Mouse (Mus musculus): ENCODE results near the gene Tle4. TPM values are rescaled to one million over a fixed set of nuclear protein-coding genes. Genes with fewer than 3 reads are reported as not detected.

Gene Tle4
- total and polyA plus RNA-seq, 2 experiments, result 5.4 to 5.5 TPM

- Histone ChIP-seq H3K36me3 (ENCODE audit: control insufficient read depth, insufficient read depth, low read length) (peaks cover 2% of the 10 kb centered on the region; the same call in 1 of the 2 replicates), H3K27me3 (ENCODE audit: control insufficient read depth, insufficient read depth, low read length) (no peaks in the 10 kb centered on the region), H3K4me1 (ENCODE audit: control insufficient read depth, insufficient read depth, low read length) (peaks cover 19% of the 10 kb centered on the region), H3K9ac (ENCODE audit: low read depth, low read length) (no peak overlapping the region), H3K4me3 (ENCODE audit: insufficient read depth, low read depth, low read length) (no peak overlapping the region), H3K79me2 (ENCODE audit: control insufficient read depth, insufficient read depth, low read length) (0 out of 2 replicates have a peak, but pooled peaks cover 4% of the 10 kb centered on the region), H3K27ac (replicated peaks; ENCODE audit: insufficient read depth, low read depth, low read length) (no peak overlapping the region)
- TF ChIP-seq CTCF (IDR thresholded peaks at IDR 0.05; ENCODE audit: low read depth, low read length) (no peak), POLR2A (IDR thresholded peaks at IDR 0.05; ENCODE audit: extremely low read depth, insufficient read depth, low read length) (no peak)
- 95% methylated on average over 2 of the region's 2 CpGs for WGBS
- DNase-seq (ENCODE audit: extremely low read depth, low read depth, low spot score), result no peak
Measured at GRCm38 (mm10) chr19:14505885-14506548, 91.8 kb downstream of the Tle4 start.

GRCm38 (mm10) chr19:14505401-14505800 lies 92.5 kb downstream of the Tle4 start:
- Histone ChIP-seq H3K9ac (ENCODE audit: low read depth, low read length) (no peak overlapping the region), H3K36me3 (ENCODE audit: control insufficient read depth, insufficient read depth, low read length) (peaks cover 2% of the 10 kb centered on the region; the same call in 1 of the 2 replicates), H3K79me2 (ENCODE audit: control insufficient read depth, insufficient read depth, low read length) (0 out of 2 replicates have a peak, but pooled peaks cover 4% of the 10 kb centered on the region), H3K4me1 (ENCODE audit: control insufficient read depth, insufficient read depth, low read length) (peaks cover 19% of the 10 kb centered on the region), H3K27me3 (ENCODE audit: control insufficient read depth, insufficient read depth, low read length) (no peaks in the 10 kb centered on the region), H3K27ac (replicated peaks; ENCODE audit: insufficient read depth, low read depth, low read length) (no peak overlapping the region), H3K4me3 (ENCODE audit: insufficient read depth, low read depth, low read length) (no peak overlapping the region)
- no peak for DNase-seq (ENCODE audit: extremely low read depth, low read depth, low spot score)
- WGBS, result 94% methylated on average over 3 of the region's 3 CpGs
- no peak for TF ChIP-seq CTCF (IDR thresholded peaks at IDR 0.05; ENCODE audit: low read depth, low read length)

- H3K27ac ChIP-seq (replicated peaks; ENCODE audit: insufficient read depth, low read depth, low read length), result no peak overlapping the region
- no peak overlapping the region for H3K9ac ChIP-seq (ENCODE audit: low read depth, low read length)
- DNase-seq (ENCODE audit: extremely low read depth, low read depth, low spot score), result no peak
- H3K4me1 ChIP-seq (ENCODE audit: control insufficient read depth, insufficient read depth, low read length), result peaks cover 19% of the 10 kb centered on the region
- no peaks in the 10 kb centered on the region for H3K27me3 ChIP-seq (ENCODE audit: control insufficient read depth, insufficient read depth, low read length)
- WGBS, result 40% methylated on average over 6 of the region's 6 CpGs
- H3K36me3 ChIP-seq (ENCODE audit: control insufficient read depth, insufficient read depth, low read length), result peaks cover 2% of the 10 kb centered on the region; the same call in 1 of the 2 replicates
- TF ChIP-seq CTCF (IDR thresholded peaks at IDR 0.05; ENCODE audit: low read depth, low read length) (no peak), POLR2A (IDR thresholded peaks at IDR 0.05; ENCODE audit: extremely low read depth, insufficient read depth, low read length) (no peak)
- H3K79me2 ChIP-seq (ENCODE audit: control insufficient read depth, insufficient read depth, low read length), result 0 out of 2 replicates have a peak, but pooled peaks cover 3% of the 10 kb centered on the region
- no peak overlapping the region for H3K4me3 ChIP-seq (ENCODE audit: insufficient read depth, low read depth, low read length)
Measured at GRCm38 (mm10) chr19:14503862-14504261, 94.0 kb downstream of the Tle4 start.

- WGBS, result 22% methylated on average over 7 of the region's 7 CpGs
Measured at GRCm38 (mm10) chr19:14502234-14502633, 95.6 kb downstream of the Tle4 start.

GRCm38 (mm10) chr19:14499835-14500425 lies 97.9 kb downstream of the Tle4 start:
- Histone ChIP-seq H3K4me1 (ENCODE audit: control insufficient read depth, insufficient read depth, low read length) (peaks cover 18% of the 10 kb centered on the region), H3K36me3 (ENCODE audit: control insufficient read depth, insufficient read depth, low read length) (no peaks in the 10 kb centered on the region; the same call in 1 of the 2 replicates), H3K79me2 (ENCODE audit: control insufficient read depth, insufficient read depth, low read length) (0 out of 2 replicates have a peak, but pooled peaks cover 3% of the 10 kb centered on the region), H3K27ac (replicated peaks; ENCODE audit: insufficient read depth, low read depth, low read length) (no peak overlapping the region), H3K27me3 (ENCODE audit: control insufficient read depth, insufficient read depth, low read length) (no peaks in the 10 kb centered on the region), H3K4me3 (ENCODE audit: insufficient read depth, low read depth, low read length) (no peak overlapping the region), H3K9ac (ENCODE audit: low read depth, low read length) (no peak overlapping the region)
- WGBS, result 64% methylated on average over 3 of the region's 3 CpGs
- TF ChIP-seq POLR2A (IDR thresholded peaks at IDR 0.05; ENCODE audit: extremely low read depth, insufficient read depth, low read length), result no peak
- TF ChIP-seq CTCF (IDR thresholded peaks at IDR 0.05; ENCODE audit: low read depth, low read length), result no peak
- DNase-seq (ENCODE audit: extremely low read depth, low read depth, low spot score), result no peak

More at GRCm38 (mm10) chr19:14502234-14502633, 95.6 kb downstream of the Tle4 start:
- H3K4me3 ChIP-seq (ENCODE audit: insufficient read depth, low read depth, low read length), result no peak overlapping the region
- TF ChIP-seq CTCF (IDR thresholded peaks at IDR 0.05; ENCODE audit: low read depth, low read length) (no peak), POLR2A (IDR thresholded peaks at IDR 0.05; ENCODE audit: extremely low read depth, insufficient read depth, low read length) (no peak)
- peak; percentile 91 for DNase-seq (ENCODE audit: extremely low read depth, low read depth, low spot score)
- H3K4me1 ChIP-seq (ENCODE audit: control insufficient read depth, insufficient read depth, low read length), result peaks cover 18% of the 10 kb centered on the region
- H3K79me2 ChIP-seq (ENCODE audit: control insufficient read depth, insufficient read depth, low read length), result 0 out of 2 replicates have a peak, but pooled peaks cover 3% of the 10 kb centered on the region
- H3K36me3 ChIP-seq (ENCODE audit: control insufficient read depth, insufficient read depth, low read length), result no peaks in the 10 kb centered on the region; the same call in 1 of the 2 replicates
- no peak overlapping the region for H3K27ac ChIP-seq (replicated peaks; ENCODE audit: insufficient read depth, low read depth, low read length)
- no peaks in the 10 kb centered on the region for H3K27me3 ChIP-seq (ENCODE audit: control insufficient read depth, insufficient read depth, low read length)
- no peak overlapping the region for H3K9ac ChIP-seq (ENCODE audit: low read depth, low read length)

- 91% methylated on average over 3 of the region's 3 CpGs for WGBS
- Histone ChIP-seq H3K27me3 (ENCODE audit: control insufficient read depth, insufficient read depth, low read length) (no peaks in the 10 kb centered on the region), H3K79me2 (ENCODE audit: control insufficient read depth, insufficient read depth, low read length) (no peaks in the 10 kb centered on the region), H3K4me3 (ENCODE audit: insufficient read depth, low read depth, low read length) (no peak overlapping the region), H3K4me1 (ENCODE audit: control insufficient read depth, insufficient read depth, low read length) (no peaks in the 10 kb centered on the region), H3K9ac (ENCODE audit: low read depth, low read length) (no peak overlapping the region), H3K27ac (replicated peaks; ENCODE audit: insufficient read depth, low read depth, low read length) (no peak overlapping the region), H3K36me3 (ENCODE audit: control insufficient read depth, insufficient read depth, low read length) (no peaks in the 10 kb centered on the region; the same call in 1 of the 2 replicates)
- TF ChIP-seq POLR2A (IDR thresholded peaks at IDR 0.05; ENCODE audit: extremely low read depth, insufficient read depth, low read length) (no peak), CTCF (IDR thresholded peaks at IDR 0.05; ENCODE audit: low read depth, low read length) (no peak)
- DNase-seq (ENCODE audit: extremely low read depth, low read depth, low spot score), result no peak
Measured at GRCm38 (mm10) chr19:14493047-14493446, 104.8 kb downstream of the Tle4 start.
